Mouse (Mus musculus) kidney, embryonic 15.5 days (tissue): Measurements from ENCODE around the gene Phtf2. TPM values are rescaled to one million over a fixed set of nuclear protein-coding genes. Genes with fewer than 3 reads are reported as not detected.
"Not testable (repeated sequence)": the region's sequence is repeated elsewhere in the genome, so short reads cannot be mapped to it uniquely, and the experiment has no call there.

ENCODE experiments used
- ATAC-seq: fragments of 200-750 bp; cut with Nextera tagmentation; replicated peaks from 2 replicates; pipeline ENCODE4 v1.8.0; 2017; ENCODE audit warnings: moderate TSS enrichment; ENCODE audit not compliant: low FRiP score
- H3K27ac ChIP-seq: fragments of 300-500 bp; sonication (generic); 2 replicates; pipeline ENCODE4 v1.5.1; 2015; ENCODE audit warnings: mild to moderate bottlenecking, inconsistent platforms
- H3K27me3 ChIP-seq: fragments of 300-500 bp; sonication (generic); 2 replicates; pipeline ENCODE4 v1.6.1; 2015; ENCODE audit warnings: inconsistent platforms
- H3K36me3 ChIP-seq: fragments of 300-500 bp; sonication (generic); 2 replicates; pipeline ENCODE4 v1.6.1; 2015; ENCODE audit warnings: inconsistent platforms
- H3K4me1 ChIP-seq: fragments of 300-500 bp; sonication (generic); 2 replicates; pipeline ENCODE4 v1.6.1; 2015; ENCODE audit warnings: inconsistent platforms
- H3K4me2 ChIP-seq: fragments of 300-500 bp; sonication (generic); 2 replicates; pipeline ENCODE4 v1.6.1; 2015; ENCODE audit warnings: moderate library complexity, mild to moderate bottlenecking, inconsistent platforms
- H3K4me3 ChIP-seq: fragments of 300-500 bp; sonication (generic); replicated peaks from 2 replicates; pipeline ENCODE4 v1.5.1; 2015; ENCODE audit warnings: mild to moderate bottlenecking, inconsistent platforms
- H3K9ac ChIP-seq: fragments of 300-500 bp; sonication (generic); 2 replicates; pipeline ENCODE4 v1.6.1; 2015; ENCODE audit warnings: mild to moderate bottlenecking, inconsistent platforms
- H3K9me3 ChIP-seq: fragments of 300-500 bp; sonication (generic); replicated peaks from 2 replicates; pipeline ENCODE4 v1.6.1; 2016; ENCODE audit warnings: inconsistent platforms
- WGBS: fragments of 180-500 bp; shearing (Covaris S2); methylation state at CpG from one replicate; pipeline ENCODE4 v1.1.7; 2015; ENCODE audit warnings: mixed read lengths; 5-methylcytosine and 5-hydroxymethylcytosine counted together
- polyA plus RNA-seq: library from polyadenylated mRNA; unstranded; fragments of >200 nt; fragmentation: Nextera tagmentation; extraction: Ambion mirVana; gene quantifications from 2 replicates; pipeline ENCODE4 v1.2.1, GENCODE M21; 2015

Gene Phtf2
- polyA plus RNA-seq, 1 experiment from 2014 or later: 14.9 TPM

GRCm38 (mm10) chr5:20753096-20753495, 128.8 kb downstream of the Phtf2 start:
- no peak overlapping the region for H3K27ac ChIP-seq
- no peaks in the 10 kb centered on the region for H3K27me3 ChIP-seq
- no peak overlapping the region for H3K9ac ChIP-seq
- WGBS: 64% methylated on average over 2 of the region's 2 CpGs
- no peak for ATAC-seq
- H3K9me3 ChIP-seq: no peaks in the 10 kb centered on the region
- H3K4me2 ChIP-seq: no peak overlapping the region
- H3K4me3 ChIP-seq: no peak overlapping the region
- 0 out of 2 replicates have a peak, but pooled peaks cover 4% of the 10 kb centered on the region for H3K36me3 ChIP-seq
- H3K4me1 ChIP-seq: no peaks in the 10 kb centered on the region

GRCm38 (mm10) chr5:20751696-20752095, 130.2 kb downstream of the Phtf2 start:
- Histone ChIP-seq H3K4me1 (no peaks in the 10 kb centered on the region), H3K36me3 (no peaks in the 10 kb centered on the region), H3K4me3 (no peak overlapping the region), H3K9me3 (no peaks in the 10 kb centered on the region), H3K4me2 (no peak overlapping the region), H3K27ac (no peak overlapping the region), H3K27me3 (no peaks in the 10 kb centered on the region), H3K9ac (no peak overlapping the region)
- no peak for ATAC-seq
- 71% methylated on average over 7 of the region's 7 CpGs for WGBS

GRCm38 (mm10) chr5:20751000-20751399, 130.9 kb downstream of the Phtf2 start:
- Histone ChIP-seq H3K27me3 (no peaks in the 10 kb centered on the region), H3K9me3 (no peaks in the 10 kb centered on the region), H3K27ac (no peak overlapping the region), H3K4me2 (no peak overlapping the region), H3K4me3 (no peak overlapping the region), H3K9ac (no peak overlapping the region), H3K36me3 (no peaks in the 10 kb centered on the region), H3K4me1 (no peaks in the 10 kb centered on the region)
- no peak for ATAC-seq
- 72% methylated on average over 7 of the region's 7 CpGs for WGBS

- Histone ChIP-seq H3K9me3 (no peaks in the 10 kb centered on the region), H3K27ac (no peak overlapping the region), H3K4me3 (no peak overlapping the region), H3K4me1 (no peaks in the 10 kb centered on the region), H3K36me3 (no peaks in the 10 kb centered on the region), H3K4me2 (no peak overlapping the region), H3K9ac (no peak overlapping the region), H3K27me3 (no peaks in the 10 kb centered on the region)
- 68% methylated on average over 3 of the region's 3 CpGs for WGBS
- no peak for ATAC-seq
These were observed 132.4 kb downstream of the Phtf2 start for GRCm38 (mm10) chr5:20749535-20749934.

GRCm38 (mm10) chr5:20748856-20749255, 133.1 kb downstream of the Phtf2 start:
- Histone ChIP-seq H3K4me1 (no peaks in the 10 kb centered on the region), H3K27ac (no peak overlapping the region), H3K9me3 (no peaks in the 10 kb centered on the region), H3K4me3 (no peak overlapping the region), H3K36me3 (no peaks in the 10 kb centered on the region), H3K4me2 (no peak overlapping the region), H3K9ac (no peak overlapping the region), H3K27me3 (no peaks in the 10 kb centered on the region)
- 92% methylated on average over 8 of the region's 8 CpGs for WGBS
- ATAC-seq: no peak

- 85% methylated on average over 4 of the region's 4 CpGs for WGBS
- ATAC-seq: no peak
These were observed 133.8 kb downstream of the Phtf2 start for GRCm38 (mm10) chr5:20748142-20748541.

GRCm38 (mm10) chr5:20741936-20742335, 140.0 kb downstream of the Phtf2 start:
- 0 out of 2 replicates have a peak, but pooled peaks have one; percentile 37 for ATAC-seq
- WGBS: 57% methylated on average over 8 of the region's 8 CpGs

More at GRCm38 (mm10) chr5:20748142-20748541, 133.8 kb downstream of the Phtf2 start:
- no peak overlapping the region for H3K27ac ChIP-seq
- no peaks in the 10 kb centered on the region for H3K27me3 ChIP-seq
- H3K36me3 ChIP-seq: no peaks in the 10 kb centered on the region
- H3K9ac ChIP-seq: no peak overlapping the region
- no peaks in the 10 kb centered on the region for H3K9me3 ChIP-seq
- H3K4me2 ChIP-seq: no peak overlapping the region
- H3K4me1 ChIP-seq: no peaks in the 10 kb centered on the region
- no peak overlapping the region for H3K4me3 ChIP-seq

GRCm38 (mm10) chr5:20741193-20741592, 140.7 kb downstream of the Phtf2 start:
- H3K4me3 ChIP-seq: no peak overlapping the region
- H3K9me3 ChIP-seq: no peaks in the 10 kb centered on the region
- H3K27ac ChIP-seq: no peak overlapping the region
- peaks cover 3% of the 10 kb centered on the region; the same call in 1 of the 2 replicates for H3K4me1 ChIP-seq
- 47% methylated on average over 6 of the region's 6 CpGs for WGBS
- H3K4me2 ChIP-seq: no peak overlapping the region
- ATAC-seq: no peak
- H3K9ac ChIP-seq: no peak overlapping the region
- H3K27me3 ChIP-seq: no peaks in the 10 kb centered on the region
- H3K36me3 ChIP-seq: no peaks in the 10 kb centered on the region

More at GRCm38 (mm10) chr5:20741936-20742335, 140.0 kb downstream of the Phtf2 start:
- H3K4me1 ChIP-seq: peaks cover 3% of the 10 kb centered on the region; the same call in 1 of the 2 replicates
- H3K36me3 ChIP-seq: no peaks in the 10 kb centered on the region
- H3K4me2 ChIP-seq: no peak overlapping the region
- H3K9me3 ChIP-seq: no peaks in the 10 kb centered on the region
- H3K27me3 ChIP-seq: no peaks in the 10 kb centered on the region
- no peak overlapping the region for H3K4me3 ChIP-seq
- no peak overlapping the region for H3K9ac ChIP-seq
- no peak overlapping the region for H3K27ac ChIP-seq

- Histone ChIP-seq H3K4me2 (no peak overlapping the region), H3K4me1 (peaks cover 3% of the 10 kb centered on the region; the same call in 1 of the 2 replicates), H3K36me3 (no peaks in the 10 kb centered on the region), H3K4me3 (no peak overlapping the region), H3K27ac (no peak overlapping the region), H3K9ac (no peak overlapping the region), H3K27me3 (no peaks in the 10 kb centered on the region), H3K9me3 (no peaks in the 10 kb centered on the region)
- no peak for ATAC-seq
- WGBS: 56% methylated on average over 2 of the region's 2 CpGs
These were observed 143.1 kb downstream of the Phtf2 start for GRCm38 (mm10) chr5:20738795-20739194.

GRCm38 (mm10) chr5:20723226-20723625, 158.7 kb downstream of the Phtf2 start:
- not testable (repeated sequence) for H3K27me3 ChIP-seq, H3K9ac ChIP-seq, H3K27ac ChIP-seq, H3K4me1 ChIP-seq, H3K4me3 ChIP-seq, H3K9me3 ChIP-seq, H3K4me2 ChIP-seq, H3K36me3 ChIP-seq, ATAC-seq
- WGBS: 84% methylated on average over 4 of the region's 4 CpGs

- no peaks in the 10 kb centered on the region for H3K9me3 ChIP-seq
- no peaks in the 10 kb centered on the region for H3K4me1 ChIP-seq
- no peak for ATAC-seq
- no peak overlapping the region for H3K4me2 ChIP-seq
- H3K4me3 ChIP-seq: no peak overlapping the region
- H3K27me3 ChIP-seq: no peaks in the 10 kb centered on the region
- no peak overlapping the region for H3K9ac ChIP-seq
- WGBS: 76% methylated on average over 4 of the region's 4 CpGs
- no peak overlapping the region for H3K27ac ChIP-seq
- H3K36me3 ChIP-seq: no peaks in the 10 kb centered on the region
These were observed 161.6 kb downstream of the Phtf2 start for GRCm38 (mm10) chr5:20720201-20720900.

- not testable (repeated sequence) for H3K36me3 ChIP-seq, H3K9ac ChIP-seq, H3K9me3 ChIP-seq, H3K27ac ChIP-seq, ATAC-seq, H3K4me3 ChIP-seq, H3K4me2 ChIP-seq, H3K27me3 ChIP-seq, H3K4me1 ChIP-seq
- WGBS: 91% methylated on average over 6 of the region's 6 CpGs
These were observed 165.9 kb downstream of the Phtf2 start for GRCm38 (mm10) chr5:20715980-20716379.

GRCm38 (mm10) chr5:20714619-20715018, 167.3 kb downstream of the Phtf2 start:
- H3K9ac ChIP-seq, H3K4me1 ChIP-seq, H3K4me3 ChIP-seq, H3K36me3 ChIP-seq, H3K27me3 ChIP-seq, H3K27ac ChIP-seq, ATAC-seq, H3K4me2 ChIP-seq, H3K9me3 ChIP-seq: not testable (repeated sequence)
- 95% methylated on average over 1 of the region's 1 CpGs for WGBS
